In the genomic region with DNA sequence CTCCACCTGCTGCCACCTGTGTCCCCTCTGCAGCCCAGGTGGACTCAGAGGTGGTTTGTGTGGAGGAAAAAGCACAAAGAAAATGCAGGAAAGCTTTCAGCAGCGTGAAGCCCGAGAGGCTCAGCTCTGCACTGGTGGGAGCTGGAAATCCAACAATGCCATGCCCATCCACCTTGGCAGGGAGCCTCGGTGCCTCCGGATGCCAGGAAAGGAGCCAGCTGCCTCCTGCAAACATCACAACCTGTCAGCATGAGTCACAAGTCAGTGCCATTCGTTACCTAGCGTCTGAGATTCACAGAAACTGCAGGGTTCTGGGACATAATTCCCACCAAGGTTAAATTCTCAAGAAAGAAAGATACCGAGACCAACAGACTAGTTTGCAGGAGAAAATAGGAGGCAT, we compare ENCODE assay signal across 7 mouse cellular contexts.
DNase-seq lines count a peak whose midpoint lies in the region; ATAC-seq and TF ChIP-seq lines count a peak whose summit lies in the region.

No protein-coding gene starts in this region.

- H3K4me3 ChIP-seq in kidney, adult 2 months (ENCODE audit: insufficient read depth, low read depth, low read length), result no peak overlapping the region
- no peak overlapping the region for H3K4me3 ChIP-seq in kidney, embryonic 14.5 days (ENCODE audit: low read length)
- H3K4me3 ChIP-seq in intestine, postnatal 0 days (ENCODE audit: low read depth, low read length), result no peak overlapping the region
- no peak overlapping the region for H3K4me3 ChIP-seq in midbrain, embryonic 16.5 days (ENCODE audit: low read depth, low read length)

- H3K27ac ChIP-seq in kidney, adult 2 months (ENCODE audit: insufficient read depth, low read depth, low read length), result no peak overlapping the region
- no peak overlapping the region for H3K27ac ChIP-seq in kidney, embryonic 14.5 days (ENCODE audit: low read depth, low read length)
- no peak overlapping the region for H3K27ac ChIP-seq in intestine, postnatal 0 days (ENCODE audit: low read depth, low read length)
- H3K27ac ChIP-seq in midbrain, embryonic 16.5 days (ENCODE audit: low read length), result no peak overlapping the region

- TF ChIP-seq CTCF in kidney, adult 2 months (conservative IDR thresholded peaks at IDR 0.05; ENCODE audit: insufficient read depth, insufficient read length, low read depth, low read length), result no peak
- no peak for TF ChIP-seq CTCF in intestine, postnatal 0 days (IDR thresholded peaks at IDR 0.05; ENCODE audit: low read depth)

- ATAC-seq in kidney, embryonic 14.5 days (ENCODE audit: low FRiP score, low TSS enrichment), result no peak
- no peak for ATAC-seq in intestine, postnatal 0 days
- no peak for ATAC-seq in midbrain, embryonic 16.5 days

- peak; percentile 38 for DNase-seq in kidney, adult 2 months
- peak; percentile 95 for DNase-seq in brain, adult 2 months (ENCODE audit: low read depth, low spot score)
- peak; percentile 43 to 52 for DNase-seq in kidney, postnatal 25 days
- peak; percentile 34 for DNase-seq in ovary, postnatal 14 days (ENCODE audit: low spot score)

- no peaks in the 10 kb centered on the region for H3K36me3 ChIP-seq in kidney, adult 2 months (ENCODE audit: control insufficient read depth, insufficient read depth, low read length)
- 0 out of 2 replicates have a peak, but pooled peaks cover 2% of the 10 kb centered on the region for H3K36me3 ChIP-seq in kidney, embryonic 14.5 days (ENCODE audit: control insufficient read depth, insufficient read depth, low read length)
- H3K36me3 ChIP-seq in intestine, postnatal 0 days (ENCODE audit: control insufficient read depth, insufficient read depth), result no peaks in the 10 kb centered on the region
- no peaks in the 10 kb centered on the region for H3K36me3 ChIP-seq in midbrain, embryonic 16.5 days (ENCODE audit: control insufficient read depth, insufficient read depth, low read length)

- no peaks in the 10 kb centered on the region for H3K4me1 ChIP-seq in kidney, adult 2 months (ENCODE audit: control insufficient read depth, insufficient read depth, low read length)
- peaks cover 26% of the 10 kb centered on the region for H3K4me1 ChIP-seq in kidney, embryonic 14.5 days (ENCODE audit: control insufficient read depth, insufficient read depth, low read length)
- H3K4me1 ChIP-seq in intestine, postnatal 0 days (replicated peaks; ENCODE audit: control insufficient read depth, insufficient read depth, low read length), result no peaks in the 10 kb centered on the region
- peaks cover 14% of the 10 kb centered on the region; the same call in 1 of the 2 replicates for H3K4me1 ChIP-seq in midbrain, embryonic 16.5 days (ENCODE audit: control insufficient read depth, insufficient read depth, low read length)

- no peak overlapping the region for H3K4me2 ChIP-seq in kidney, embryonic 14.5 days (replicated peaks; ENCODE audit: low read depth, low read length)
- no peak overlapping the region for H3K4me2 ChIP-seq in intestine, postnatal 0 days (replicated peaks; ENCODE audit: low read depth)
- no peak overlapping the region for H3K4me2 ChIP-seq in midbrain, embryonic 16.5 days (ENCODE audit: low read length)

- TF ChIP-seq POLR2A in kidney, adult 2 months (IDR thresholded peaks at IDR 0.05; ENCODE audit: low read depth, low read length), result no peak

- no peaks in the 10 kb centered on the region for H3K27me3 ChIP-seq in kidney, adult 2 months (replicated peaks; ENCODE audit: control insufficient read depth, insufficient read depth, low read length)
- no peaks in the 10 kb centered on the region for H3K27me3 ChIP-seq in kidney, embryonic 14.5 days (ENCODE audit: control insufficient read depth, insufficient read depth, low read length)
- no peaks in the 10 kb centered on the region for H3K27me3 ChIP-seq in intestine, postnatal 0 days (replicated peaks; ENCODE audit: control insufficient read depth, insufficient read depth, low read length)
- no peaks in the 10 kb centered on the region for H3K27me3 ChIP-seq in midbrain, embryonic 16.5 days (ENCODE audit: control insufficient read depth, insufficient read depth, low read depth, low read length)

- H3K9me3 ChIP-seq in kidney, embryonic 14.5 days (ENCODE audit: control insufficient read depth, low read length), result no peaks in the 10 kb centered on the region
- H3K9me3 ChIP-seq in intestine, postnatal 0 days (ENCODE audit: control insufficient read depth), result no peaks in the 10 kb centered on the region
- H3K9me3 ChIP-seq in midbrain, embryonic 16.5 days (replicated peaks; ENCODE audit: control insufficient read depth, low read length, poor library complexity, severe bottlenecking), result no peaks in the 10 kb centered on the region

- WGBS in kidney, adult 2 months, result 49% methylated on average over 7 of the region's 7 CpGs
- WGBS in kidney, embryonic 14.5 days, result 86% methylated on average over 7 of the region's 7 CpGs
- 82% methylated on average over 7 of the region's 7 CpGs for WGBS in intestine, postnatal 0 days
- 61% methylated on average over 7 of the region's 7 CpGs for whole genome bisulfite sequencing in midbrain, embryonic 16.5 days

- no peak overlapping the region for H3K9ac ChIP-seq in kidney, embryonic 14.5 days (ENCODE audit: low read depth, low read length)
- no peak overlapping the region for H3K9ac ChIP-seq in intestine, postnatal 0 days (ENCODE audit: low read depth, low read length)
- no peak overlapping the region for H3K9ac ChIP-seq in midbrain, embryonic 16.5 days (ENCODE audit: low read depth, low read length)

Comparison
In these comparisons a context has a peak if more than half of its experiments do, and no peak if none do; other contexts are left out.
1. DNase-seq: peak in every context shown above with its lines; median percentile 95 in brain, adult 2 months; 48 in kidney, postnatal 25 days; 38 in kidney, adult 2 months; 34 in ovary, postnatal 14 days.